Mouse (Mus musculus) heart, embryonic 16.5 days (tissue): ENCODE data around the gene Chd9. TPM values are rescaled to one million over a fixed set of nuclear protein-coding genes. Genes with fewer than 3 reads are reported as not detected.

Source experiments
- ATAC-seq: fragments of 200-750 bp; cut with Nextera tagmentation; replicated peaks from 2 replicates; pipeline ENCODE4 v1.8.0; 2017; ENCODE audit warnings: moderate number of reproducible peaks; ENCODE audit not compliant: insufficient read depth, low FRiP score; ENCODE audit errors: extremely low read depth
- H3K27ac ChIP-seq: fragments of 300-500 bp; sonication (generic); 2 replicates; pipeline ENCODE4 v1.5.1; 2014; ENCODE audit warnings: mild to moderate bottlenecking, low read length, control low read depth, moderate library complexity
- H3K27me3 ChIP-seq: fragments of 300-500 bp; sonication (generic); 2 replicates; pipeline ENCODE4 v1.6.1; 2014; ENCODE audit warnings: low read length, mixed read lengths; ENCODE audit not compliant: control insufficient read depth, insufficient read depth
- H3K36me3 ChIP-seq: fragments of 300-500 bp; sonication (generic); 2 replicates; pipeline ENCODE4 v1.6.1; 2014; ENCODE audit not compliant: control insufficient read depth, insufficient read depth
- H3K4me1 ChIP-seq: fragments of 300-500 bp; sonication (generic); 2 replicates; pipeline ENCODE4 v1.6.1; 2014; ENCODE audit warnings: low read length, mixed read lengths; ENCODE audit not compliant: control insufficient read depth, insufficient read depth
- H3K4me2 ChIP-seq: fragments of 300-500 bp; sonication (generic); 2 replicates; pipeline ENCODE4 v1.6.1; 2014; ENCODE audit warnings: low read depth, mild to moderate bottlenecking, control low read depth, low read length
- H3K4me3 ChIP-seq: fragments of 300-500 bp; sonication (generic); 2 replicates; pipeline ENCODE4 v1.5.1; 2014; ENCODE audit warnings: mild to moderate bottlenecking, control low read depth, low read length
- H3K9ac ChIP-seq: fragments of 300-500 bp; sonication (generic); 2 replicates; pipeline ENCODE4 v1.6.1; 2014; ENCODE audit warnings: low read length, control low read depth
- H3K9me3 ChIP-seq: fragments of 300-500 bp; sonication (generic); replicated peaks from 2 replicates; pipeline ENCODE4 v1.6.1; 2016; ENCODE audit warnings: low read length; ENCODE audit not compliant: control insufficient read depth
- WGBS: fragments of 180-500 bp; shearing (Covaris S2); extraction: QIAGEN DNeasy Blood & Tissue Kit; methylation state at CpG from one replicate; pipeline ENCODE4 v1.1.7; 2014; 5-methylcytosine and 5-hydroxymethylcytosine counted together
- polyA plus RNA-seq: library from polyadenylated mRNA; unstranded; fragments of >200 nt; fragmentation: Nextera tagmentation; extraction: Ambion mirVana; gene quantifications from 2 replicates; pipeline ENCODE4 v1.2.1, GENCODE M21; 2015

Gene Chd9
- polyA plus RNA-seq, 1 experiment from 2014 or later = 60.6 TPM

DNA sequence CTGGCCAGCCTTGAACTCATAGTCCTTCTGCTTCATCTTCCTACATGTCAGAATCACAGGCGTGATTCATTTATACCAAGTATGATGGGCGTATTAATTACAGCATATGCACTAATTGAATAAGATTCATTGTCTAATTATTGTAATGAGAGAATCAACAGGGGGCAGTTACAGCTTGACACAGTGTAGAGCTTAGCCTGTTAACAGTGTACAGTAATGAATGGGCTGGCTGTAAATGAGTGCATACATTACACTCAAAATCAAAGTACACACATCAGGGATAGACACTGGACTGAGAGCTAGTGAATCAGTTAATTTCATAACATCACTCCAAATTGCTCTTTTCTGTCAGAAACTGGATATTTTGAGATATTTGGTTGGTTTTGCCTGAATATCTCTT, 135.9 kb downstream of the Chd9 start:
- H3K9me3 ChIP-seq = no peaks in the 10 kb centered on the region
- H3K4me3 ChIP-seq = no peak overlapping the region
- peaks cover 7% of the 10 kb centered on the region; the same call in 1 of the 2 replicates for H3K36me3 ChIP-seq
- no peaks in the 10 kb centered on the region for H3K27me3 ChIP-seq
- no peak for ATAC-seq
- peaks cover 9% of the 10 kb centered on the region; the same call in 1 of the 2 replicates for H3K4me1 ChIP-seq
- no peak overlapping the region for H3K4me2 ChIP-seq
- H3K27ac ChIP-seq = no peak overlapping the region
- WGBS = 91% methylated on average over 2 of the region's 2 CpGs
- no peak overlapping the region for H3K9ac ChIP-seq

DNA sequence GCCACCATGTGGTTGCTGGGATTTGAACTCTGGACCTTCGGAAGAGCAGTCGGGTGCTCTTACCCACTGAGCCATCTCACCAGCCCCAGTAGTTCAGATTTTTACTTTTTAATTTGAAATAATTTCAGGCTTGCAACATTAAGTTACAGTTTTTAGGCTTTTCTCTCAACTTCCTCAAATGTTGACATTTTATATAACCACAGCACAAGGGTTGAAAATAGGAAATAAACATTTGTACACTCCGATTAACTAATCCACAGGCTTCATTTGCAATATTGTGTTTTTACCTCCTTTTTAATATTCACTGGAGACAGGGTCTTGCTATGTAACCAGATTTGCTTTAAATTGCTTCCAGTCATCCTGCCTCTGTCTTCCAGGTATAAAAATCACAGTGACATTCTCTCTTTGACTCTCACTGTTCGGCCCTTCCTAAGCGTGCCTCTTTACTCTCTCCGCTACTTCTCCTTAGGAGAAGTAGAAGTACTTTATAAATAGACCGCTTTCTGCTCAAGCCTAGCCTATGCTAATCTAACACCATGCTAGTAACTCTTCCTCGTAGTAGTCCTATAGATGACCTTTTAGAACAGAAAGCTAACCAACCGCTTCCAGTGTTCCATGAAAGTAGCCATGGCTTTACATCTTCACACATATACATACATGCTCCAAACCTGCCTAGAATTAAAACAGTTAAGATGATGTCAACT, 137.5 kb downstream of the Chd9 start:
- Histone ChIP-seq H3K27ac (no peak overlapping the region), H3K27me3 (no peaks in the 10 kb centered on the region), H3K9me3 (no peaks in the 10 kb centered on the region), H3K4me1 (peaks cover 6% of the 10 kb centered on the region; the same call in 1 of the 2 replicates), H3K36me3 (peaks cover 7% of the 10 kb centered on the region; the same call in 1 of the 2 replicates), H3K4me3 (no peak overlapping the region), H3K9ac (no peak overlapping the region), H3K4me2 (no peak overlapping the region)
- WGBS = 80% methylated on average over 9 of the region's 9 CpGs
- ATAC-seq = no peak

GRCm38 (mm10) chr8:90968307-90968706, 140.2 kb downstream of the Chd9 start:
- Histone ChIP-seq H3K4me1 (no peaks in the 10 kb centered on the region), H3K9ac (no peak overlapping the region), H3K27ac (no peak overlapping the region), H3K36me3 (peaks cover 7% of the 10 kb centered on the region; the same call in 1 of the 2 replicates), H3K4me3 (no peak overlapping the region), H3K9me3 (no peaks in the 10 kb centered on the region), H3K27me3 (no peaks in the 10 kb centered on the region), H3K4me2 (no peak overlapping the region)
- WGBS = 96% methylated on average over 4 of the region's 4 CpGs
- no peak for ATAC-seq

DNA sequence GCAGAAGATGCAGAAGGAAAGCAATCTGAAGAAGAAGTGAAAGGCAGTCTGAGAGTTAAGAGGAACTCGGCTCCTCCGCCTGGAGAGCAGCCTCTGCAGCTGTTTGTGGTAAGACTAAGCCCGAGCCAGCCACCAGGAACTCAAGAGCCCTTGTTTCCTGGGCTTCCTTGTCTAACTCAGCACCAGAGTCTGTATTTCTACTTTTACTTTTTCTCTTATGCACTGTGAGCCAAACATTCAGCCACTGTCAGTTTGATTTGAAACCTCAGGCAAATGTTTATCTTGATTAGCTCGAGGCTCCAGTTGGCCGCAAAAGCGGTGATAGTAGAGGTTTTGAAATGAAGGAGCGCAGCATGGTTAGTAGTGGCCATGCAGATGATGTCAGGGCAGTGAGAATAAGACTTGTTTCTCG, 148.8 kb downstream of the Chd9 start:
- Histone ChIP-seq H3K4me1 (no peaks in the 10 kb centered on the region), H3K9me3 (no peaks in the 10 kb centered on the region), H3K4me3 (no peak overlapping the region), H3K4me2 (no peak overlapping the region), H3K27ac (no peak overlapping the region), H3K27me3 (no peaks in the 10 kb centered on the region), H3K9ac (no peak overlapping the region), H3K36me3 (peaks cover 21% of the 10 kb centered on the region)
- WGBS = 72% methylated on average over 8 of the region's 8 CpGs
- ATAC-seq = no peak

- Histone ChIP-seq H3K9ac (no peak overlapping the region), H3K36me3 (peaks cover 26% of the 10 kb centered on the region), H3K9me3 (no peaks in the 10 kb centered on the region), H3K4me1 (no peaks in the 10 kb centered on the region), H3K4me2 (no peak overlapping the region), H3K4me3 (no peak overlapping the region), H3K27ac (no peak overlapping the region), H3K27me3 (no peaks in the 10 kb centered on the region)
- ATAC-seq = no peak
- 80% methylated on average over 3 of the region's 3 CpGs for WGBS
Observed at GRCm38 (mm10) chr8:90978720-90979119, 150.6 kb downstream of the Chd9 start.

- H3K27me3 ChIP-seq = no peaks in the 10 kb centered on the region
- no peaks in the 10 kb centered on the region for H3K9me3 ChIP-seq
- H3K4me2 ChIP-seq = no peak overlapping the region
- H3K4me3 ChIP-seq = no peak overlapping the region
- no peak overlapping the region for H3K27ac ChIP-seq
- H3K9ac ChIP-seq = no peak overlapping the region
- no peaks in the 10 kb centered on the region for H3K4me1 ChIP-seq
- H3K36me3 ChIP-seq = peaks cover 28% of the 10 kb centered on the region
- WGBS = 91% methylated on average over 5 of the region's 5 CpGs
- ATAC-seq = no peak
Observed at GRCm38 (mm10) chr8:90979295-90979694, 151.1 kb downstream of the Chd9 start.

DNA sequence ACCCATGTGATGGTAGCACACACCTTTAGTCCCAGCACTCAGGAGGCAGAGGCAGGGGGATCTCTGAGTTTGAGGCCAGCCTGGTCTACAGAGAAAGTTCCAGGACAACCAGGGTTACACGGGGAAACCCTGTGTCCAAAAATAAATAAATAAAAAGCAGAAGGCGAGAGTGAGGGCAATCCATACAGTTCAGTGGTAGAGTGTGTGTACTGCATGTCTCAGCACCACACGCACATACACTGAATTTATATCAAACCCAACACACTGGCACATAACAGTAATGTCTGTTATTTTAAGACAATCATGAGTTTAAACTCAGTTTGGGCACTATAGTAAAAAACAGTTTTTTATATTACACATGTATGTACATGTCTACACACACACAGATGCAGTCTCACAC, 153.9 kb downstream of the Chd9 start:
- Histone ChIP-seq H3K27me3 (no peaks in the 10 kb centered on the region), H3K36me3 (peaks cover 38% of the 10 kb centered on the region), H3K9me3 (no peaks in the 10 kb centered on the region), H3K27ac (no peak overlapping the region), H3K4me3 (no peak overlapping the region), H3K4me1 (no peaks in the 10 kb centered on the region), H3K4me2 (no peak overlapping the region), H3K9ac (no peak overlapping the region)
- 89% methylated on average over 3 of the region's 3 CpGs for WGBS
- ATAC-seq = no peak

DNA sequence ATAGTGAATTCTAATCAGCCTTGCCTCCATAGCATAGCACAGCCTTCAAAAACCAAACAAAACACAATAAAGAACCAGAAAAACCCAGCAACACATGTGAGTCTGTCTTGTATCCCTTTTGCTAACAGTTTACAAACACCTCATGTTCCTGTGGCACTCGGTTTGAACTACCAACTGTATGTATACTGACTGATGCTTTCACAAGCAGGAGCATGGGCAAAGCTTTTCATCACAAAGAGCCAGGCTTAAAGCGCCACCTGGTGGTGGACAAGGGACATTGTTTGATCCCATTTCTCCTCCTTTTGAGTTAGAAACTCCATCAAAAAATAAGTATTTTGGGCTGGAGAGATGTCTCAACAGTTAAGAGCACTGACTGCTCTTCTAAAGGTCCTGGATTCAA, 191.6 kb downstream of the Chd9 start:
- Histone ChIP-seq H3K27ac (no peak overlapping the region), H3K4me1 (no peaks in the 10 kb centered on the region), H3K4me2 (no peak overlapping the region), H3K27me3 (no peaks in the 10 kb centered on the region), H3K36me3 (peaks cover 54% of the 10 kb centered on the region), H3K4me3 (no peak overlapping the region), H3K9me3 (no peaks in the 10 kb centered on the region), H3K9ac (no peak overlapping the region)
- WGBS = 12% methylated on average over 2 of the region's 2 CpGs
- ATAC-seq = no peak

GRCm38 (mm10) chr8:91034417-91034816, 206.3 kb downstream of the Chd9 start:
- H3K27me3 ChIP-seq = no peaks in the 10 kb centered on the region
- no peaks in the 10 kb centered on the region for H3K4me1 ChIP-seq
- no peak overlapping the region for H3K4me2 ChIP-seq
- H3K9me3 ChIP-seq = no peaks in the 10 kb centered on the region
- no peak for ATAC-seq
- 87% methylated on average over 6 of the region's 6 CpGs for WGBS
- no peak overlapping the region for H3K4me3 ChIP-seq
- H3K36me3 ChIP-seq = peaks cover 60% of the 10 kb centered on the region
- H3K27ac ChIP-seq = no peak overlapping the region
- H3K9ac ChIP-seq = no peak overlapping the region
